Mouse (Mus musculus) urinary bladder, postnatal 10 days (tissue): ENCODE measurements at regions not wholly inside any gene's neighbourhood (a gene's known extent, or its start where the extent isn't known, plus 50 kb on each side); places are given as distances from the start of the nearest gene placed in this dataset.

ENCODE experiments used
- DNase-seq: peaks from one replicate; pipeline ENCODE4 v3.0.0; 2022; ENCODE audit warnings: low spot score

DNA sequence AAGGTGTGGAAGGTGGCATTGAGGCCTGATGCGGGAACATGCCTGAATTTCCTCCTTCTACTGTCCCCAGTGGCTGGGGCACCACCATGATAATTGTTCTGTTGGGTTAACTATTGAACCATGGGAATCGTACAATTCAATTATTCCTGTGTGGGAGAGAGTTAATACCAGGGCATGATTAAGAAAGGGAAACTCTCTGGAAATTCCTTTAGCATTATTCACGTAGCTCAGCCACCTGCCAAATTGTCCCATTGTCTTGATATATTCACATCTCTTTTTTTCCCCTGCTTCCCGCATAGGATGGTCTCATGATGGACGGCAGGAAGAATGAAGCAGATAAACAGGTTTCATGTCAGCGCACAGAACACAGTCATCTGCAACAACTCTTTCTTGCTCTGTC is 69.6 kb upstream of the Gli2 start:
- no peak for DNase-seq

DNA sequence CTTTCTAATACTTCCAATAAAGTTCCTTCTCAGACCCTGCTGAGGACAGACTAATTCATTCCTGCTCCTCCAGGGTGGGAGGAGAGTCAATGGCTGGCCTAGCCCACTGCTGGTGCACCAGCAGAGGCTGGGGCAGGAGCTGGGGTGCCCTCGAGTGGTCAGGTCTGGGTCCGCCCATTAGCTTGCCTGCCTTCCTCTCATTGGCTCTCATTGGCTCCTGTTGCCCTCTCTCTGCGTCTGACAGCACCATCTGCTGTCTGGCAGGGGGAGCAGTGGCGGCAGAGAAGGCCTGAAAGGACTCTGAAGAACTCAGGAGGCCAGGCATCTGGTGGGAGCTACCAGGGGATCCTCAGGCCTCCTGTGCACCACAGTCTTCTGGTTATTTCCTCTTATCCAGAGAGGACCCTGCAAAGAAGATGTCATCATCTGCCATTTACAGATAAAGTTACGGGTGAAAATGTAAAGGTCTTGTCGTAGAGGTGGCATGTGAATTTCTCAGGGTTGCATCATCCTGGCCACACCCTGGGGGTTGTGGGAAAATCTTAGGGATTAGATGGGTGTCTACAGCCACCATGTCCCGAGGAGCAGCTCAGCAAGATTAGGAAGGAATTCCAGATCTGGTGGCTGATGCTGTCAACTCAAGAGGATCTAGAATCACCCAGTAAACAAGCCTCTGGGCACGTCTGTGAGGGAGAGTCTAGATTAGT is 66.6 kb upstream of the Gli2 start:
- no peak for DNase-seq

DNA sequence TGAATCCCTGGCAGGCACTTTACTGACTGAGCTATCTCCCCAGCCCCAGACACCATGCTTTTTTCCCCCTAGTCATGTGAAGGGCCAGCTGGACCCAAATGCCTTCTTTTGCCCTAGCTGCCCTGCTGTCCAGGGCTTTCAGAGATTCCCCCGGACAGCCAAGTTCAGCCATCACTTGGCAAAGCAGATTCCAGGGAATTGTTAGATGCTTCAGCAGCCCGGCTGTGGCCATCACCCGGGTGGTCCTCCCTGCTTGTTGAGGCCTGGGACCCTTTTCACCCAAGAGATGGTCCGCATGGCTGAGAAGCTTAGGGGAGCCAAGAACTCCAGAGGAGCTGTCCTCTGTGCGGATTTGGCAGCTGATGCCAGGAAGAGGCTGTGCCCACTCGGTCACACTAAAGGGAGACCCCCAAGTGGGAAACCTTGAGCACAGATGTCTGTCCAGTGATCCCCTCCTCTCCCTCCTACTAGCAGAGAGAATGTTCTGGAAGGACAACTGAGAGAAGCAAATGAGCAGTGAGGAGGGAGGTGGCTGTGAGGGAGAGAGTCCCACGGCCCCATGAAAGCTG is 61.8 kb upstream of the Gli2 start:
- DNase-seq = no peak

DNA sequence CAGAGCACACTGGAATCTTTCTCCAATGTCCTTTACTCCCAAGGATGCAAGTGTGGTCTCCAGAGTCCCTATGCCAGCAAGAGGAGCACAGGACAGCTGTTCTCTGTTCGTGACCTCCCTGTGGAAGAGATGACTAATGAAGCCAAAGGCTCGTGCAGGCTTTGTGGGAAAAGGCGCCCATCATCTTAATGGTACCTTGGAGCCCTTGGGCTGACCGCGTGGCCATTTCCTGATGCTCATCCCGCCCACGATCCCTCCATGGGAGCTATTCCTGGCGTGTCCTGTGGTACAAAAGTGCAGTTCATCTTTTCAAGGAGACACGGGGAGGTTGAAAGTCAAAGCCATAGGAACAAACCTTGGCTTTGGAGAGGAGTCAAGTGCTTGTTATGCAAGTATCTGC is 55.2 kb upstream of the Gli2 start:
- DNase-seq = no peak

DNA sequence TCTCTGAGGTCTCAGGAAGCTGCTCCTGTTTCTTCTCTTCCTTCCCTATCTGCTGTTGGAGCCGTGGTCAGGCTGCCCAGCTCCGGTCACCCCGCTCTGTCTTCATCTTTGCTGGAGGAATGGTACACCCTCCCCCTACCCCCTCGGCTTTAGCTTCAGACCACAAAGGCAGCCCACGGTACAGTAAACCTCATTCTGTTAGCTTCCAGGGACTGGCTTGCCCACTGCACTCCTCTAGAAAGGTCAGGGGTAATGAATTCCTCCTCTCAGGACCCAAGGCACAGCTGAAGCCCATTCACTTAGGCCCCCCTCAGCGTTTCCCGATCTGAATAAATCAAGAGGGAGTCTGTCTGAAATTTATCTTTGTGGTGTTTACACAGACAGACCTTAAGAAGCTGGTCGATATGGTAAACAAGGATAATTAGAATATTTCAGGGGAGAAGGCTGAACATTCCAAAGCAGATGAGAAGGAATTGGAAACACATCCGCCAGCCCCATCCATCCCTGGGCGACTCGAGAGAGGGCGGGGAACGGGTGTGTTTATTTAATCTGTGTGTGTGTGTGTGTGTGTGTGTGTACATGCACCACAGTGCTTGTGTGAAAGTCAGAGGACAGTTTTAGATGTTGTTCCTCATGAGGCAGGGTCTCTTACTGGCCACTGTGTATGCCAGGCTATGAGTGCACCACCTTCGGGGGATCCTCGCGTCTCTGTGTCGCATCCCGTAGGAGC is 53.0 kb upstream of the Gli2 start:
- DNase-seq = no peak
